Mouse (Mus musculus) thymus, adult 2 months (tissue): ENCODE measurements around the gene Arpc5l. TPM values are rescaled to one million over a fixed set of nuclear protein-coding genes. Genes with fewer than 3 reads are reported as not detected.

Source experiments
- DNase-seq: peaks from one replicate; pipeline ENCODE4 v3.0.0; 2021
- H3K27ac ChIP-seq: fragments of 200-500 bp; 2 replicates; pipeline ENCODE4 v1.5.1; 2012; ENCODE audit warnings: low read length, control low read depth; ENCODE audit not compliant: control insufficient read depth, insufficient read depth
- H3K27me3 ChIP-seq: fragments of 200-500 bp; 2 replicates; pipeline ENCODE4 v1.6.1; 2012; ENCODE audit warnings: mild to moderate bottlenecking, low read length, moderate library complexity, mixed read lengths; ENCODE audit not compliant: control insufficient read depth, insufficient read depth
- H3K36me3 ChIP-seq: fragments of 200-500 bp; 2 replicates; pipeline ENCODE4 v1.6.1; 2012; ENCODE audit warnings: mild to moderate bottlenecking, low read length, moderate library complexity; ENCODE audit not compliant: control insufficient read depth, insufficient read depth
- H3K4me1 ChIP-seq: fragments of 200-500 bp; replicated peaks from 2 replicates; pipeline ENCODE4 v1.6.1; 2012; ENCODE audit warnings: low read length; ENCODE audit not compliant: control insufficient read depth, insufficient read depth
- H3K4me3 ChIP-seq: fragments of 200-500 bp; 2 replicates; pipeline ENCODE4 v1.5.1; 2012; ENCODE audit warnings: mild to moderate bottlenecking, low read length, control low read depth, moderate library complexity; ENCODE audit not compliant: control insufficient read depth, insufficient read depth
- CTCF ChIP-seq: fragments of 200-500 bp; IDR thresholded peaks from 2 replicates; pipeline ENCODE4 v1.5.1; 2012; ENCODE audit warnings: mild to moderate bottlenecking, control low read depth, low read length, moderate library complexity, borderline replicate concordance; ENCODE audit not compliant: control insufficient read depth, poor library complexity, insufficient read depth; ENCODE audit errors: extremely low read depth
- POLR2A ChIP-seq: fragments of 200-500 bp; IDR thresholded peaks from 2 replicates; pipeline ENCODE4 v1.6.1; 2012; ENCODE audit warnings: mild to moderate bottlenecking, low read length, control low read depth, moderate library complexity; ENCODE audit not compliant: control insufficient read depth, poor library complexity, insufficient read depth; ENCODE audit errors: extremely low read depth
- WGBS: fragments of 180-500 bp; shearing (Covaris S2); methylation state at CpG from one replicate; pipeline ENCODE4 v1.1.7; 2018; 5-methylcytosine and 5-hydroxymethylcytosine counted together
- polyA plus RNA-seq: library from polyadenylated mRNA; depleted of rRNA; stranded (reverse); fragments of >200 nt; gene quantifications from 2 replicates; pipeline ENCODE4 v1.2.3, GENCODE M21; 2012

Gene Arpc5l
- polyA plus RNA-seq, 1 experiment, result 53.2 TPM

GRCm38 (mm10) chr2:38973223-38973622, 31.9 kb upstream of the Arpc5l start:
- H3K4me3 ChIP-seq, result no peak overlapping the region
- H3K27me3 ChIP-seq, result no peaks in the 10 kb centered on the region
- DNase-seq, result no peak
- H3K4me1 ChIP-seq, result no peaks in the 10 kb centered on the region
- TF ChIP-seq POLR2A, result no peak
- TF ChIP-seq CTCF, result no peak
- H3K27ac ChIP-seq, result no peak overlapping the region
- WGBS, result 41% methylated on average over 2 of the region's 2 CpGs
- no peaks in the 10 kb centered on the region for H3K36me3 ChIP-seq

DNA sequence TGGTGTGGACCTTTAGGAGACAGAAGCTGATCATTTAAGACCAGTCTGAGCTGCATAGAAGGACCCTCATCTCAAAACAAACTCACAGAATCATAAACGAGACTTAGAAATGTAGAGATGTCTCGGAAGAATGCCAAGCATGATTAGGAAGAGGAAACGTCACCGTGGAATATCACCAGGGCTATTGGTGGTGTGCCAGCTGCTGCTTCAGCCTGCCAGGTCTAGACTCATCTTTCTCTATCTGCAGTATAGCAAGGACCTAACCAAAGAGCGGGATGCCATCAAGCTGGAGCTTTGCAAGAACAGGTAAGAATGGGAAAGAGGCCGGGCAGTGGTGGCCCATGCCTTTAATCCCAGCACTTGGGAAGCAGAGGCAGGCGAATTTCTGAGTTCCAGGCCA, 31.4 kb upstream of the Arpc5l start:
- DNase-seq, result no peak
- Histone ChIP-seq H3K4me1 (no peaks in the 10 kb centered on the region), H3K27ac (no peak overlapping the region), H3K4me3 (no peak overlapping the region), H3K36me3 (no peaks in the 10 kb centered on the region), H3K27me3 (no peaks in the 10 kb centered on the region)
- no peak for TF ChIP-seq CTCF
- TF ChIP-seq POLR2A, result no peak
- 86% methylated on average over 7 of the region's 7 CpGs for WGBS

DNA sequence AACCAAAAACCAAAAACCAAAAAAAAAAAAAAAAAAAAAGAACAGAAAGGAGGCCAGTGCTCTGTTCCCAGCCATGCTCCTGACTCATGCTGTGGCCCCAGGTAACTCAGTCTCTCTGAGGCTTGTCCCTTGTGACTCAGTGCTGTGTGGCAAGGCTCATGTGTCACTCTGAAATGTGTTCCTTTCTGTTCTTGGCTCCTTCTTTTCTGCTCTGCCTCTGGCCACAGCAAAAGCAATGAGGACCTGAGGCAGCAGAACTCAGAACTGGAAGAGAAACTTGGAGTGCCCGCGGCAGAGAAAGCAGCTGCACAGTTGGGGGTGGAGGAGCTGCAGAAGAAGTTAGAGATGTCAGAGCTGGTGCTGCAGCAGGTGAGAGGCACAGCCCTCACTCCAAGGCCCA, 31.0 kb upstream of the Arpc5l start:
- 50% methylated on average over 2 of the region's 2 CpGs for WGBS
- H3K27ac ChIP-seq, result no peak overlapping the region
- H3K27me3 ChIP-seq, result no peaks in the 10 kb centered on the region
- no peak for TF ChIP-seq CTCF
- TF ChIP-seq POLR2A, result no peak
- no peaks in the 10 kb centered on the region for H3K4me1 ChIP-seq
- H3K4me3 ChIP-seq, result no peak overlapping the region
- no peak for DNase-seq
- no peaks in the 10 kb centered on the region for H3K36me3 ChIP-seq

DNA sequence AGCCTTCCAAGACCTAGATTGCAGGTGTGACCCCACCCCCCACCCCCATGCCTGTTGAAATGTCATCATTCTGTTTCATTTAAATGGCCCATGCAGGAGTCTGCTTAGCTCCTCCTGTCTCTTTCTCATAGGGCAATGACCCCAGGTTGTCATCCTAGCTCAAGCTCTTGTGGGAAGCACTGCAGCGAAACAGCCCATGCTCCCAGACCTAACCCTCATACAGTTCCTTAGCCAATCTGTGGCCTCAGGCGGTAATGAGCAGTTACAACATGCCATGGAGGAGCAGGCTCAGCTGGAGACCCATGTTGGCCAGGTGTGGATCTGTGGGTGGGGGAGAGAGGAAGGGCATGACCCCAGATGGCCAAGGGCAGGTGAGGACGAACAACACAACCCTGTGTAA, 30.0 kb upstream of the Arpc5l start:
- no peaks in the 10 kb centered on the region for H3K4me1 ChIP-seq
- H3K27me3 ChIP-seq, result no peaks in the 10 kb centered on the region
- DNase-seq, result no peak
- H3K27ac ChIP-seq, result no peak overlapping the region
- H3K36me3 ChIP-seq, result no peaks in the 10 kb centered on the region
- TF ChIP-seq POLR2A, result no peak
- TF ChIP-seq CTCF, result no peak
- no peak overlapping the region for H3K4me3 ChIP-seq
- 87% methylated on average over 3 of the region's 3 CpGs for WGBS

- Histone ChIP-seq H3K27me3 (no peaks in the 10 kb centered on the region), H3K4me1 (no peaks in the 10 kb centered on the region), H3K4me3 (no peak overlapping the region), H3K36me3 (no peaks in the 10 kb centered on the region), H3K27ac (no peak overlapping the region)
- TF ChIP-seq POLR2A (no peak), CTCF (no peak)
- 91% methylated on average over 21 of the region's 21 CpGs for WGBS
- DNase-seq, result no peak
These were observed 29.0 kb upstream of the Arpc5l start for GRCm38 (mm10) chr2:38975941-38976805.

- Histone ChIP-seq H3K36me3 (no peaks in the 10 kb centered on the region), H3K4me3 (no peak overlapping the region), H3K27me3 (no peaks in the 10 kb centered on the region), H3K27ac (no peak overlapping the region), H3K4me1 (no peaks in the 10 kb centered on the region)
- 92% methylated on average over 4 of the region's 4 CpGs for WGBS
- no peak for DNase-seq
- TF ChIP-seq POLR2A (no peak), CTCF (no peak)
These were observed 27.3 kb upstream of the Arpc5l start for GRCm38 (mm10) chr2:38977837-38978236.
